Mouse (Mus musculus) left cerebral cortex, adult 8-10 months (tissue): ENCODE measurements at regions not wholly inside any gene's neighbourhood (a gene's known extent, or its start where the extent isn't known, plus 50 kb on each side); places are given as distances from the start of the nearest gene placed in this dataset.

Experiments
- DNase-seq, 2 experiments: peaks; one replicate each; pipeline ENCODE4 v3.0.0; 2022; ENCODE audit warnings: low spot score in 2 of 2
- microRNA-seq, 2 experiments: library from miRNA; unstranded; fragments of <30 nt; microRNA quantifications; one replicate each; pipeline ENCODE4 v1.2.0; 2022

GRCm38 (mm10) chr14:110007159-110007558 lies 747.8 kb downstream of the Slitrk6 start:
- DNase-seq: no peak

GRCm38 (mm10) chr14:109985026-109985425 lies 769.9 kb downstream of the Slitrk6 start:
- no peak for DNase-seq

- DNase-seq: no peak
Measured at GRCm38 (mm10) chr14:109958008-109958407, 796.9 kb downstream of the Slitrk6 start.

GRCm38 (mm10) chr14:109941944-109942343 lies 813.0 kb downstream of the Slitrk6 start:
- DNase-seq: no peak

GRCm38 (mm10) chr14:109941162-109941561 lies 813.8 kb downstream of the Slitrk6 start:
- no peak for DNase-seq

GRCm38 (mm10) chr14:109937432-109937831 lies 817.5 kb downstream of the Slitrk6 start:
- DNase-seq: no peak

GRCm38 (mm10) chr14:109928977-109929376 lies 826.0 kb downstream of the Slitrk6 start:
- no peak for DNase-seq

- no peak for DNase-seq
Measured at GRCm38 (mm10) chr14:109891896-109892165, 863.1 kb downstream of the Slitrk6 start.

GRCm38 (mm10) chr14:109891151-109891895 lies 863.6 kb downstream of the Slitrk6 start:
- no peak for DNase-seq

- no peak for DNase-seq
Measured at GRCm38 (mm10) chr14:109876950-109877663, 877.8 kb downstream of the Slitrk6 start.

- peak in 1 of 2 experiments; percentile 44 for DNase-seq
Measured at GRCm38 (mm10) chr14:109874230-109874629, 880.7 kb downstream of the Slitrk6 start.

GRCm38 (mm10) chr14:109840354-109841104 lies 914.4 kb downstream of the Slitrk6 start:
- DNase-seq: no peak

- DNase-seq: no peak
Measured at GRCm38 (mm10) chr14:109802522-109803126, 888.7 kb upstream of the Slitrk1 start.

- DNase-seq: no peak
Measured at GRCm38 (mm10) chr14:109772246-109772645, 858.3 kb upstream of the Slitrk1 start.

- no peak for DNase-seq
Measured at GRCm38 (mm10) chr14:109760892-109761291, 846.9 kb upstream of the Slitrk1 start.

Small RNA genes in the stretch of these regions (microRNA-seq; reads per million reads assigned to microRNA genes)
- gene Gm24369: 0 reads per million in 2 experiments
